Mouse (Mus musculus) midbrain, postnatal 0 days (tissue): ENCODE data around the gene Chmp4b. TPM values are rescaled to one million over a fixed set of nuclear protein-coding genes. Genes with fewer than 3 reads are reported as not detected.

Experiments
- ATAC-seq: fragments of 200-750 bp; cut with Nextera tagmentation; 2 replicates; pipeline ENCODE4 v1.8.0; 2017; ENCODE audit warnings: moderate number of reproducible peaks, mild to moderate bottlenecking, moderate TSS enrichment, moderate library complexity; ENCODE audit not compliant: low FRiP score
- DNase-seq: peaks from one replicate; pipeline ENCODE4 v3.0.0-alpha.2; 2015; ENCODE audit warnings: low spot score
- H3K27ac ChIP-seq: fragments of 300-500 bp; sonication (generic); 2 replicates; pipeline ENCODE4 v1.5.1; 2014; ENCODE audit warnings: low read depth, mild to moderate bottlenecking, low read length, mixed read lengths
- H3K27me3 ChIP-seq: fragments of 300-500 bp; sonication (generic); 2 replicates; pipeline ENCODE4 v1.6.1; 2014; ENCODE audit warnings: low read length, control low read depth, mixed read lengths; ENCODE audit not compliant: insufficient read depth
- H3K36me3 ChIP-seq: fragments of 300-500 bp; sonication (generic); 2 replicates; pipeline ENCODE4 v1.6.1; 2014; ENCODE audit warnings: low read length, control low read depth, mixed read lengths; ENCODE audit not compliant: insufficient read depth
- H3K4me1 ChIP-seq: fragments of 300-500 bp; sonication (generic); 2 replicates; pipeline ENCODE4 v1.6.1; 2014; ENCODE audit warnings: mild to moderate bottlenecking, control low read depth, antibody characterized with exemption, low read length, mixed read lengths; ENCODE audit not compliant: insufficient read depth
- H3K4me2 ChIP-seq: fragments of 300-500 bp; sonication (generic); 2 replicates; pipeline ENCODE4 v1.6.1; 2014; ENCODE audit warnings: low read depth, mild to moderate bottlenecking, low read length, mixed read lengths; ENCODE audit not compliant: poor library complexity, severe bottlenecking
- H3K4me3 ChIP-seq: fragments of 300-500 bp; sonication (generic); 2 replicates; pipeline ENCODE4 v1.5.1; 2014; ENCODE audit warnings: low read depth, mild to moderate bottlenecking, low read length, moderate library complexity
- H3K9ac ChIP-seq: fragments of 300-500 bp; sonication (generic); replicated peaks from 2 replicates; pipeline ENCODE4 v1.6.1; 2014; ENCODE audit warnings: mild to moderate bottlenecking, low read length, moderate library complexity, mixed read lengths; ENCODE audit not compliant: poor library complexity, severe bottlenecking
- H3K9me3 ChIP-seq: fragments of 300-500 bp; sonication (generic); 2 replicates; pipeline ENCODE4 v1.6.1; 2016; ENCODE audit warnings: low read length, control low read depth
- CTCF ChIP-seq: IDR thresholded peaks from 2 replicates; pipeline ENCODE4 v1.5.1; 2016; ENCODE audit warnings: antibody characterized with exemption, mild to moderate bottlenecking
- WGBS: fragments of 180-500 bp; shearing (Covaris S2); extraction: QIAGEN DNeasy Blood & Tissue Kit; methylation state at CpG from one replicate; pipeline ENCODE4 v1.1.7; 2014; 5-methylcytosine and 5-hydroxymethylcytosine counted together
- polyA plus RNA-seq: library from polyadenylated mRNA; unstranded; fragments of >200 nt; fragmentation: Nextera tagmentation; extraction: Ambion mirVana; gene quantifications from 2 replicates; pipeline ENCODE4 v1.2.1, GENCODE M21; 2015
- total RNA-seq: library from RNA; depleted of rRNA; stranded (reverse); fragments of >200 nt; gene quantifications from 2 replicates; pipeline ENCODE4 v1.2.3, GENCODE M21; 2014

The Chmp4b gene
- total and polyA plus RNA-seq, 2 experiments from 2014 or later, result 31.7 to 156 TPM

- H3K9me3 ChIP-seq, result no peaks in the 10 kb centered on the region
- ATAC-seq, result no peak
- H3K9ac ChIP-seq, result no peak overlapping the region
- no peak overlapping the region for H3K27ac ChIP-seq
- no peaks in the 10 kb centered on the region for H3K27me3 ChIP-seq
- 78% methylated on average over 5 of the region's 5 CpGs for WGBS
- no peak for DNase-seq
- peaks cover 14% of the 10 kb centered on the region for H3K36me3 ChIP-seq
- H3K4me3 ChIP-seq, result no peak overlapping the region
- no peaks in the 10 kb centered on the region for H3K4me1 ChIP-seq
- TF ChIP-seq CTCF, result no peak
- no peak overlapping the region for H3K4me2 ChIP-seq
These were observed 29.8 kb upstream of the Chmp4b start for GRCm38 (mm10) chr2:154621684-154622083.

DNA sequence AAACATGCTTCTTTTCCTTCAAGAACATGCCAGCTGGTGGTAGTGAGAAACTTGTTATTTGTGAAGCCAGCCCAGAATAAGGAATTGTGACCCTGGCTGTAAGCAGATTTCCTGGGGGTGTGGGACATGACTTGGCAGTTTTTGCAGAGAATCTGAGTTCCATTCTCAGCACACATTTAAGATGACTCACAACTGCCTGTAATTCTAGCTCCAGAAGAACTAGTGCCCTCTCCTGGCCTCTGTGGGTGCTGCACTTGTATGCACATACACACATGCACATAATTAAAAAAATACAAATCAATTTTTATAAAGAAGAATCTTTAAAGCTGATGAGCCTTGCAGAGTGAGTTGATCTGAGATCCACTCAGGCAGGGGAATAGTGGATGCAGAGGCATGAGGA lies 27.4 kb upstream of the Chmp4b start:
- H3K9ac ChIP-seq, result no peak overlapping the region
- no peaks in the 10 kb centered on the region for H3K27me3 ChIP-seq
- H3K4me2 ChIP-seq, result no peak overlapping the region
- no peak overlapping the region for H3K27ac ChIP-seq
- ATAC-seq (no peak), DNase-seq (no peak)
- H3K4me1 ChIP-seq, result no peaks in the 10 kb centered on the region
- H3K36me3 ChIP-seq, result peaks cover 32% of the 10 kb centered on the region
- TF ChIP-seq CTCF, result peak; percentile 24; the same call in 1 of the 2 replicates
- H3K4me3 ChIP-seq, result no peak overlapping the region
- no peaks in the 10 kb centered on the region for H3K9me3 ChIP-seq

DNA sequence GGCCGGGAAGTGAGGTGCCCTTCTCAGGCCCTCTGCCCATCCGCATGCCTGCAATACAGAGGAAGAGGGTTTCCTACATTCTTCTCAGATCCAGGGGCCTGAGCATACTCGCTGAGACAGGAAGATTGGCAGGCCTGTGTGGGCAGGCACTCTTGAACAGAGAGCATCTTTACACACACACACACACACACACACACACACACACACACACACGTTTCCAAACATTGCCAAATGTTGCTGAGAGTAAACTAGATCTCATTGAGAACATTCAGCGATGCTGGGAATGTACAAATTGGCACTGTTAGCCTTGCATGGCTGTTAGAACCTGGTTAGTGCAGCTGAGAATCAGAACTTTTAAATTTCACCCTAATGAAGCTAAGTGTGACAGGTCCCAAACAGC lies 21.0 kb upstream of the Chmp4b start:
- Histone ChIP-seq H3K9me3 (no peaks in the 10 kb centered on the region), H3K27me3 (no peaks in the 10 kb centered on the region), H3K9ac (no peak overlapping the region), H3K36me3 (peaks cover 57% of the 10 kb centered on the region), H3K4me1 (no peaks in the 10 kb centered on the region), H3K27ac (no peak overlapping the region), H3K4me2 (no peak overlapping the region), H3K4me3 (no peak overlapping the region)
- no peak for TF ChIP-seq CTCF
- DNase-seq, result no peak
- ATAC-seq, result no peak
- 78% methylated on average over 5 of the region's 5 CpGs for WGBS

GRCm38 (mm10) chr2:154632203-154632780 lies 19.2 kb upstream of the Chmp4b start:
- no peak overlapping the region for H3K4me2 ChIP-seq
- H3K9ac ChIP-seq, result no peak overlapping the region
- no peaks in the 10 kb centered on the region for H3K27me3 ChIP-seq
- 93% methylated on average over 16 of the region's 16 CpGs for WGBS
- no peaks in the 10 kb centered on the region for H3K9me3 ChIP-seq
- H3K4me3 ChIP-seq, result no peak overlapping the region
- peaks cover 59% of the 10 kb centered on the region for H3K36me3 ChIP-seq
- H3K4me1 ChIP-seq, result no peaks in the 10 kb centered on the region
- H3K27ac ChIP-seq, result no peak overlapping the region
- no peak for TF ChIP-seq CTCF
- DNase-seq (no peak), ATAC-seq (no peak)

DNA sequence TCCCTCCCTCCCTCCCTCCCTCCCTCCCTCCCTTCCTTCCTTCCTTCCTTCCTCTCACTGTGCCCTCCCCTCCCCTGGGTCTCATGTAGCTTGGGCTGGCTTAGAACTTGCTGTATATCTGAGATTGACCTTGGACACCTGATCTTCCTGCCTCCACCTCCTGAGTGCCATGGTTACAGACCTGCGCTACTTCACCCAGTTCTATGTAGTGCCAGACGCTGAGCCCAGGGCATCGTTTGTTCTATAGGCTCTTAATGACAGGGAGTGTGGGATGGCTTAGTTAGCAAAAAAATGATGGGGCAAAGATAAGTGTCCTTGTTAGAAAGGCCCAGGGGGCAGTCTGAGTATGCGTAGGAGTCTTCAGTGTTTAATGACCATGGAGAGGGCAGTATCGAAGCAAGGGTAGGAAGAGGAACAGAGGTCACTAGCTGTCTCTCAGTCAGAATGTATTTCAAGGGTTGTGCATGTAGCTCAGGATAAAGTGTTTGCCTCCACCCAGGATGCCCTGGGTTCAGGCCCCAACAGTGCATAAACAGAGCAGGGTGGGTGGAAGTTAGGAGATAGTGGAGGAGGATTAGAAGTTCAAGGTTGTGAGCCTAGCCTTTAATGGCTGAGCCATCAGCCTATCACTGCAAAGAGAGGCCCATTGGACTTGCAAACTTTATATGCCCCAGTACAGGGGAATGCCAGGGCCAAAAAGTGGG lies 18.3 kb upstream of the Chmp4b start:
- peaks cover 63% of the 10 kb centered on the region for H3K36me3 ChIP-seq
- H3K4me2 ChIP-seq, result no peak overlapping the region
- ATAC-seq (no peak), DNase-seq (no peak)
- H3K4me1 ChIP-seq, result no peaks in the 10 kb centered on the region
- WGBS, result 90% methylated on average over 5 of the region's 5 CpGs
- no peak overlapping the region for H3K27ac ChIP-seq
- no peak for TF ChIP-seq CTCF
- no peaks in the 10 kb centered on the region for H3K9me3 ChIP-seq
- H3K4me3 ChIP-seq, result no peak overlapping the region
- H3K9ac ChIP-seq, result no peak overlapping the region
- no peaks in the 10 kb centered on the region for H3K27me3 ChIP-seq

- ATAC-seq (no peak), DNase-seq (no peak)
- no peak overlapping the region for H3K27ac ChIP-seq
- no peaks in the 10 kb centered on the region for H3K9me3 ChIP-seq
- H3K36me3 ChIP-seq, result peaks cover 59% of the 10 kb centered on the region
- no peak for TF ChIP-seq CTCF
- no peaks in the 10 kb centered on the region for H3K27me3 ChIP-seq
- 98% methylated on average over 9 of the region's 9 CpGs for WGBS
- H3K4me2 ChIP-seq, result no peak overlapping the region
- H3K4me1 ChIP-seq, result no peaks in the 10 kb centered on the region
- no peak overlapping the region for H3K4me3 ChIP-seq
- H3K9ac ChIP-seq, result no peak overlapping the region
These were observed 17.4 kb upstream of the Chmp4b start for GRCm38 (mm10) chr2:154633876-154634644.
